Mouse (Mus musculus): Measurements from ENCODE around the gene Slc25a34.
A peak's percentile ranks its signal among the peaks of the same experiment; 100 is the strongest.

DNA sequence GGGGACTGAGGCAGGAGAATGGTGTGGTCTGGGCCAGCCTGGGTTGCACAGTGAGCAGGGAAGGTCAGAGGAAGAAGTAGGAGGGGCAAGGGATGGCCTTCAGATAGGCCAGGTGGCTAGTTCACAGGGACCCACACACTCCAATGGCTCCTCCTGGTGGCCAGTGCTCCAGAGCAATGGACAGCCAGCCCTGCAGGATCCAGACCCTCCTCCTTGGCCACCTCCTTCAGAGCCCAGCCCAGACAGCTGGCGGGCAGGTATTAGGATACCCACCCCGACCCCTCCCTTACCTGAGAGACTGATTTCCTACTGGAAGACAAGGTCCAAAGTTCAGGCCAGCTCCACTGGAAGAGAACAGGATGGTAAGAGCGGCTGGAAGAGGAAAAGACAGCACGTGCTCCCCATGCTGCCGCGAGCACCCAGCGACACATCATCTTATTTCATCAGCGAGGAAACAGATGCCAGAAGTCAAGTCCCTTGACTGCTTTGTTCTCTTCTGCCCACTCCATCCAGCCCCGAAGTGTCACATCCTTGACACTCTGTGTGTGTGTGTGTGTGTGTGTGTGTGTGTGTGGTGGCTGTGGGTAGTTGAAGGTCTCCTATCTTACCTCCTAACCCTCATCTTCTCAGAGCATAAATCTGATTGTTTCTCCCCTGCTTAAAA lies 27.9 kb downstream of the Slc25a34 start:
- TF ChIP-seq CTCF (IDR thresholded peaks at IDR 0.05; ENCODE audit: low read depth) (peak; percentile 46), EP300 (IDR thresholded peaks at IDR 0.05; ENCODE audit: low read depth) (no peak)
